Mouse (Mus musculus) C2C12 (cell line): ENCODE measurements around the gene Atp11a. TPM values are rescaled to one million over a fixed set of nuclear protein-coding genes. Genes with fewer than 3 reads are reported as not detected.

Experiments used
- H3K27me3 ChIP-seq: one replicate; pipeline ENCODE4 v1.6.1; 2011; ENCODE audit not compliant: control insufficient read depth, insufficient read depth, insufficient read length
- H3K36me3 ChIP-seq: one replicate; pipeline ENCODE4 v1.6.1; 2011; ENCODE audit not compliant: control insufficient read depth, insufficient read depth
- H3K4me3 ChIP-seq: one replicate; pipeline ENCODE4 v1.5.1; 2011; ENCODE audit warnings: mild to moderate bottlenecking, control low read depth; ENCODE audit not compliant: poor library complexity, insufficient read depth, severe bottlenecking
- H3K79me2 ChIP-seq: one replicate; pipeline ENCODE4 v1.6.1; 2011; ENCODE audit not compliant: control insufficient read depth, insufficient read depth
- H3K79me3 ChIP-seq: one replicate; pipeline ENCODE4 v1.6.1; 2011; ENCODE audit warnings: low read depth, control low read depth
- H3ac ChIP-seq: one replicate; pipeline ENCODE3; 2011; ENCODE audit warnings: low read depth; ENCODE audit not compliant: control insufficient read depth, insufficient read length
- CEBPB ChIP-seq: IDR thresholded peaks from one replicate; pipeline ENCODE4 v1.6.1; 2011; ENCODE audit warnings: low read depth, mild to moderate bottlenecking, control low read depth, moderate library complexity
- CTCF ChIP-seq: IDR thresholded peaks from one replicate; pipeline ENCODE4 v1.5.1; 2011; ENCODE audit not compliant: control insufficient read depth, insufficient read depth, insufficient read length
- FOSL1 ChIP-seq: IDR thresholded peaks from one replicate; pipeline ENCODE4 v1.8.0; 2011; ENCODE audit warnings: mild to moderate bottlenecking, low read length; ENCODE audit not compliant: poor library complexity, insufficient read depth, severe bottlenecking
- MAX ChIP-seq: IDR thresholded peaks from one replicate; pipeline ENCODE4 v1.6.1; 2011; ENCODE audit warnings: mild to moderate bottlenecking, control low read depth
- MYOD1 ChIP-seq: IDR thresholded peaks from one replicate; pipeline ENCODE4 v1.6.1; 2011; ENCODE audit warnings: low read depth; ENCODE audit not compliant: control insufficient read depth, insufficient read length
- MYOG ChIP-seq: IDR thresholded peaks from one replicate; pipeline ENCODE4 v1.6.1; 2011; ENCODE audit not compliant: control insufficient read depth, insufficient read length; ENCODE audit errors: extremely low read depth
- USF1 ChIP-seq: IDR thresholded peaks from one replicate; pipeline ENCODE4 v1.6.1; 2011; ENCODE audit warnings: low read depth, mild to moderate bottlenecking, control low read depth, moderate library complexity
- polyA plus RNA-seq: library from polyadenylated mRNA; unstranded; fragments of >200 nt; fragmentation: generic; extraction: Trizol; gene quantifications from one replicate; pipeline ENCODE4 v1.2.1, GENCODE M21; 2012; ENCODE audit warnings: missing spikeins

Atp11a gene
- polyA plus RNA-seq, 1 experiment, result 16.6 TPM

DNA sequence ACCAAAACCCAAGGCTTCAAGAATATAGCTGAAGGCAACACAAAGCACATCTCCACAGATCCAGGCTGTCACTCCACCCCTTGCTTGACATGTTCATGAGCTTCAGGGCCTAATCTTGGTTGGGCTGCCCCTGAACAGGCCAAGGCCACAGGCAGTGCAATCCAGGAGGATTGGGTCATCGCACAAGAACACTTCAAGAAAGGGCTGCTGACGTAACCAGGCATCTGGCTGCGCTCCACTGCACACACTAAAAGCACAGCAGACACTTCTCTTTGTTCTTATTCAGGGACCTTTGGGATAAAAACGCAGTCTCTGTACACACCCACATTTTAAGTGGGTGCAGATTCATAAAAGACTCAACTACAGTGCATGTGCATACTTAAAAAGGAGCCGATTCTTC, 26.0 kb upstream of the Atp11a start:
- Histone ChIP-seq H3K79me3 (no peaks in the 10 kb centered on the region), H3ac (no peak overlapping the region), H3K27me3 (peaks cover 40% of the 10 kb centered on the region), H3K36me3 (no peaks in the 10 kb centered on the region), H3K79me2 (no peaks in the 10 kb centered on the region), H3K4me3 (no peak overlapping the region)
- TF ChIP-seq MYOG, result no peak
- no peak for TF ChIP-seq FOSL1
- no peak for TF ChIP-seq USF1
- TF ChIP-seq MYOD1, result no peak
- no peak for TF ChIP-seq CTCF
- TF ChIP-seq CEBPB, result no peak
- TF ChIP-seq MAX, result no peak

DNA sequence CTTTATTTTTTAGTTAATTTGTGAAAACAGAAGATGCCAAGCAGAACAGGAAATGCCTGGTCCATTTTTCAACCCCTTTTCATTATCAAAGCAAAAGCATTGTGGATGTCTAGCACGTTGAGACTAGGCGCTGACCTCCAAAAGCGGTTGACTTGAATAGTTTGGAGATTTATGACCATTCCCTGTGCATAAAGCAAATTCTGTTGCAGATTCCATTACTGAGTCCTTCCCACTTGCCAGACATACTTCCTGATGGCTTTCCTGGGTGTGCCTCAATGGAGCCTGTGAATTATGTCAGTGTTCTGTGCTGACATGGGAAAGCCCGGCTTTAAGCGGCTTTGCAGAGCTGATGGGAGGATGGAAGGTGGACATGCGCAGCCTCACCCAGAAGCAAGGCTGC, 24.4 kb upstream of the Atp11a start:
- no peak for TF ChIP-seq CTCF
- TF ChIP-seq MYOG, result no peak
- TF ChIP-seq CEBPB, result no peak
- no peak for TF ChIP-seq MYOD1
- no peak for TF ChIP-seq MAX
- TF ChIP-seq FOSL1, result no peak
- no peak for TF ChIP-seq USF1

DNA sequence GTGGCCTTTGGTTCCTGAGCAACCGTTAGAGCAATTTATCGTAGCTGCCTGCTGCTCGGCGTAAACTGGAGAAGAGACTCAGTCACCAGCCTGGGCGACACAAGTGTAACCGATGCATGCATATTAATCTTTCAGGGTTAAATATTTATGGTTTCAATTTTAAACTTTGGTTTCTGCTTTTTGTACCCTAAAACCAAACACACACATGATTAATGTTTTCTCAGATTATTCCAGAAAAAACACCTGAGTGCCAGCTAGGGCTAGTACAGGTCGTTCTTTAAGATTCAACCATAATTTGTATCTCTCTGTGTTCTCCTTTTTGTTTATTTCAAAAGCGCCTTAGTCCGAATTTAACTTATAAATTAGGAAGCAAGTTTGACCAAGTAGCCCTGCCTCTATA, 17.7 kb upstream of the Atp11a start:
- Histone ChIP-seq H3K4me3 (no peak overlapping the region), H3K79me2 (no peaks in the 10 kb centered on the region), H3ac (no peak overlapping the region), H3K27me3 (peaks cover 67% of the 10 kb centered on the region), H3K36me3 (no peaks in the 10 kb centered on the region), H3K79me3 (no peaks in the 10 kb centered on the region)
- no peak for TF ChIP-seq FOSL1
- TF ChIP-seq CEBPB, result no peak
- TF ChIP-seq USF1, result no peak
- no peak for TF ChIP-seq MYOG
- no peak for TF ChIP-seq CTCF
- no peak for TF ChIP-seq MAX
- TF ChIP-seq MYOD1, result no peak

More for the DNA sequence above, 24.4 kb upstream of the Atp11a start:
- Histone ChIP-seq H3K79me2 (no peaks in the 10 kb centered on the region), H3K79me3 (no peaks in the 10 kb centered on the region), H3K27me3 (peaks cover 50% of the 10 kb centered on the region), H3ac (no peak overlapping the region), H3K4me3 (no peak overlapping the region), H3K36me3 (no peaks in the 10 kb centered on the region)

DNA sequence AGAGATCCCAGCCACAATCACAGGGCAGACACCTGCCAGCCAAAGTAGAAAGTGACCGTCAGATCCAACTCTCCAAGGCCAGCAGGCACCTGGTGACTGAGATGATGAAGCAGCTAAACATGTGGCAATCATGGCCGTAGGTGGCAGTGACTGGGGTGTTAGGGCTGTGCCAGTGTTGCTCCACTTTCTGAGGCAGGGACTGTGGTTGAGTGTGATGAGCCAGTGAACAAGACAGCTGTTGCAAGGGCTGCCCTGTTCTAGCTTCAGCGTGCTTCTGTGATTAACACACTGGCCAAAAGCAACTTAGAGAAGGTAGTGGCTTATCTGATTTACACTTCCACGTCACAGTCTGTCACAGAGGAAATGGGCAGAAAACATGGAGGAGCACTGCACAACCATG, 13.4 kb upstream of the Atp11a start:
- Histone ChIP-seq H3K4me3 (no peak overlapping the region), H3K79me3 (no peaks in the 10 kb centered on the region), H3K36me3 (no peaks in the 10 kb centered on the region), H3K27me3 (peaks cover 39% of the 10 kb centered on the region), H3ac (no peak overlapping the region), H3K79me2 (no peaks in the 10 kb centered on the region)
- no peak for TF ChIP-seq MYOD1

DNA sequence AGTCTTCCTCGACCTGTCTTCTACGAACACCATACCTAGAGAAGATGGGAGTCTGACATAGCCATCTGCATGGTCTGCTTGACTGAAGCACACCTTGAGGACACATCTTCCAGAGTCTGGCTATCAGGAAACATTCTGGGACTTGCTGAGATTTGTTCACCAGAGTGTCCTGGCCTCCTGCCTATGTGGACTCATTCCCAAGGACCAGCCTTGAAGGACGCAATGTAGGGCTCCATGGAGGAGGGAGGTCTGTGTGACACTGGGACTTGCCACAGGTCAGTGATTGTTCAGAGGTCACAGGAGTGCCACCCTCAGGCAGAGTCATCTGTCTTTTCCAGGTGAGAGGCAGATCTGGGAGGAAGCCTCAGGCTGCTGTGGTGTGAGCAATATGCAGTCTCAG, 8.6 kb upstream of the Atp11a start:
- no peak overlapping the region for H3ac ChIP-seq
- no peaks in the 10 kb centered on the region for H3K79me3 ChIP-seq
- no peak for TF ChIP-seq MYOD1
- TF ChIP-seq MYOG, result no peak
- TF ChIP-seq CTCF, result no peak
- no peak for TF ChIP-seq MAX
- TF ChIP-seq CEBPB, result no peak
- TF ChIP-seq USF1, result no peak
- no peak for TF ChIP-seq FOSL1
- peaks cover 30% of the 10 kb centered on the region for H3K27me3 ChIP-seq
- H3K4me3 ChIP-seq, result no peak overlapping the region
- H3K36me3 ChIP-seq, result no peaks in the 10 kb centered on the region
- H3K79me2 ChIP-seq, result no peaks in the 10 kb centered on the region

DNA sequence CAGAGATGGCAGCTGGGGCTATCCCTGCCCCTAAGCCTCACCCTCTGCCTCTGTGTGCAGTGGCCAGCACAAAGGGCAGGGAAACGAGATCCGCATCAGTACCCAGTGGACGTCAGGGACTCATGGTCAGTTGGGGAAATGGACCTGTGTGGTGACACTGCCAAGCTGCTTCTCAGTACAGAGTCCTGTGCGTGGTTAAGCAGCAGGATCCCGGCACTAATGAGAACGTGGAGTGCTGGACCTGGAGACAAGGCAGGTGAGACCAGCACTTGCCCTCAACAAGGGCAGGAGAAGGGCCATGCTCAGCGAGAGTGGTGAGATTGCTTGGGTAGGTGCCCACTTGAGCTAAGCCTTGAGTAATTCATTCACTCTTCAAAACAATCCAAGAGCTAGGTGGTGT, 7.7 kb upstream of the Atp11a start:
- H3K4me3 ChIP-seq, result no peak overlapping the region
- peaks cover 26% of the 10 kb centered on the region for H3K27me3 ChIP-seq
- no peaks in the 10 kb centered on the region for H3K79me3 ChIP-seq
- no peak for TF ChIP-seq MYOG
- no peak for TF ChIP-seq USF1
- TF ChIP-seq CEBPB, result no peak
- TF ChIP-seq FOSL1, result no peak
- no peak for TF ChIP-seq MAX
- no peak for TF ChIP-seq MYOD1
- H3K79me2 ChIP-seq, result no peaks in the 10 kb centered on the region
- no peaks in the 10 kb centered on the region for H3K36me3 ChIP-seq
- H3ac ChIP-seq, result no peak overlapping the region
